Comparison of ENCODE assay signal across 17 mouse cellular contexts in genomic region chr11:101968311-101968710, GRCm38 (mm10). TPM values are rescaled to one million over a fixed set of nuclear protein-coding genes. Genes with fewer than 3 reads are reported as not detected.
A peak's percentile ranks its signal among the peaks of the same experiment; 100 is the strongest.
DNase-seq lines count a peak whose midpoint lies in the region; ATAC-seq lines count a peak whose summit lies in the region.
"Had no signal": no experiment of that assay in that cellular context is flagged by ENCODE, and none has a peak within 500 bp of the region (broad histone marks: within the 10 kb centered on the region; RNA-seq: fewer than 3 reads in every experiment).

No protein-coding gene starts in this region.

- H3K4me2 ChIP-seq in forebrain, embryonic 11.5 days (ENCODE audit: low read depth, low read length, severe bottlenecking): no peak overlapping the region
- H3K4me2 ChIP-seq in forebrain, embryonic 14.5 days (ENCODE audit: low read length): no peak overlapping the region
- no peak overlapping the region for H3K4me2 ChIP-seq in hindbrain, embryonic 11.5 days (replicated peaks; ENCODE audit: low read depth, low read length)
- H3K4me2 ChIP-seq in hindbrain, embryonic 13.5 days: no peak overlapping the region
- H3K4me2 ChIP-seq in neural tube, embryonic 12.5 days (replicated peaks): 0 out of 2 replicates have a peak overlapping the region, but pooled peaks have one; percentile 1
- H3K4me2 ChIP-seq in neural tube, embryonic 15.5 days: no peak overlapping the region
- H3K4me2 ChIP-seq: limb, embryonic 12.5 days had no signal

- no peak overlapping the region for H3K4me3 ChIP-seq in forebrain, embryonic 11.5 days (ENCODE audit: low read depth, low read length)
- H3K4me3 ChIP-seq in forebrain, embryonic 14.5 days (ENCODE audit: low read depth, low read length): no peak overlapping the region
- H3K4me3 ChIP-seq in hindbrain, embryonic 11.5 days (ENCODE audit: low read depth, low read length): no peak overlapping the region
- no peak overlapping the region for H3K4me3 ChIP-seq in hindbrain, embryonic 13.5 days
- H3K4me3 ChIP-seq in neural tube, embryonic 12.5 days: no peak overlapping the region
- no peak overlapping the region for H3K4me3 ChIP-seq in neural tube, embryonic 15.5 days (replicated peaks)
- H3K4me3 ChIP-seq: limb, embryonic 12.5 days had no signal

- no peaks in the 10 kb centered on the region for H3K36me3 ChIP-seq in forebrain, embryonic 11.5 days (ENCODE audit: control insufficient read depth, insufficient read depth, low read length)
- no peaks in the 10 kb centered on the region for H3K36me3 ChIP-seq in forebrain, embryonic 14.5 days (ENCODE audit: control insufficient read depth, insufficient read depth, low read length)
- no peaks in the 10 kb centered on the region for H3K36me3 ChIP-seq in hindbrain, embryonic 11.5 days (ENCODE audit: control insufficient read depth, insufficient read depth, low read length)
- H3K36me3 ChIP-seq in hindbrain, embryonic 13.5 days: no peaks in the 10 kb centered on the region
- H3K36me3 ChIP-seq in neural tube, embryonic 12.5 days: no peaks in the 10 kb centered on the region
- no peaks in the 10 kb centered on the region for H3K36me3 ChIP-seq in neural tube, embryonic 15.5 days
- H3K36me3 ChIP-seq: G1E; limb, embryonic 12.5 days had no signal

- H3K27me3 ChIP-seq in forebrain, embryonic 11.5 days (ENCODE audit: control insufficient read depth, insufficient read depth, low read length): peaks cover 34% of the 10 kb centered on the region
- H3K27me3 ChIP-seq in forebrain, embryonic 14.5 days (replicated peaks; ENCODE audit: control insufficient read depth, insufficient read depth, low read length): peaks cover 39% of the 10 kb centered on the region
- H3K27me3 ChIP-seq in hindbrain, embryonic 11.5 days (ENCODE audit: control insufficient read depth, insufficient read depth, low read length): peaks cover 32% of the 10 kb centered on the region
- H3K27me3 ChIP-seq in hindbrain, embryonic 13.5 days: peaks cover 50% of the 10 kb centered on the region
- peaks cover 47% of the 10 kb centered on the region for H3K27me3 ChIP-seq in neural tube, embryonic 12.5 days (replicated peaks)
- H3K27me3 ChIP-seq in neural tube, embryonic 15.5 days (replicated peaks): peaks cover 48% of the 10 kb centered on the region

- WGBS in forebrain, embryonic 11.5 days: 13% methylated on average over 7 of the region's 7 CpGs
- 11% methylated on average over 7 of the region's 7 CpGs for WGBS in forebrain, embryonic 14.5 days
- 8% methylated on average over 7 of the region's 7 CpGs for WGBS in hindbrain, embryonic 11.5 days
- WGBS in hindbrain, embryonic 13.5 days: 4% methylated on average over 7 of the region's 7 CpGs
- 4% methylated on average over 7 of the region's 7 CpGs for WGBS in neural tube, embryonic 12.5 days
- 8% methylated on average over 7 of the region's 7 CpGs for WGBS in neural tube, embryonic 15.5 days

- H3K9ac ChIP-seq in forebrain, embryonic 11.5 days (ENCODE audit: low read length): no peak overlapping the region
- H3K9ac ChIP-seq in forebrain, embryonic 14.5 days (ENCODE audit: low read length): no peak overlapping the region
- H3K9ac ChIP-seq in hindbrain, embryonic 11.5 days (ENCODE audit: low read depth, low read length): no peak overlapping the region
- H3K9ac ChIP-seq in hindbrain, embryonic 13.5 days: no peak overlapping the region; the same call in 1 of the 2 replicates
- H3K9ac ChIP-seq in neural tube, embryonic 12.5 days: no peak overlapping the region
- no peak overlapping the region for H3K9ac ChIP-seq in neural tube, embryonic 15.5 days (replicated peaks)
- H3K9ac ChIP-seq: limb, embryonic 12.5 days; liver, postnatal 0 days had no signal

- DNase-seq in forebrain, embryonic 11.5 days (ENCODE audit: low spot score): no peak
- no peak for DNase-seq in forebrain, embryonic 14.5 days (ENCODE audit: low spot score)
- DNase-seq in hindbrain, embryonic 11.5 days (ENCODE audit: low spot score): peak; percentile 30
- DNase-seq in neural tube, embryonic 10.5 days (ENCODE audit: extremely low spot score, low spot score): no peak
- no peak for DNase-seq in ovary, postnatal 10 days (ENCODE audit: low spot score)

- peaks cover 4% of the 10 kb centered on the region; the same call in 1 of the 2 replicates for H3K4me1 ChIP-seq in forebrain, embryonic 11.5 days (replicated peaks; ENCODE audit: control insufficient read depth, insufficient read depth, low read length)
- no peaks in the 10 kb centered on the region for H3K4me1 ChIP-seq in forebrain, embryonic 14.5 days (ENCODE audit: control insufficient read depth, insufficient read depth, low read length)
- H3K4me1 ChIP-seq in hindbrain, embryonic 11.5 days (replicated peaks; ENCODE audit: control insufficient read depth, insufficient read depth, low read length): peaks cover 7% of the 10 kb centered on the region; the same call in 1 of the 2 replicates
- peaks cover 32% of the 10 kb centered on the region for H3K4me1 ChIP-seq in hindbrain, embryonic 13.5 days (replicated peaks)
- peaks cover 41% of the 10 kb centered on the region for H3K4me1 ChIP-seq in neural tube, embryonic 12.5 days
- H3K4me1 ChIP-seq in neural tube, embryonic 15.5 days: peaks cover 32% of the 10 kb centered on the region

- no peaks in the 10 kb centered on the region for H3K9me3 ChIP-seq in forebrain, embryonic 11.5 days (ENCODE audit: control insufficient read depth, low read length)
- H3K9me3 ChIP-seq in forebrain, embryonic 14.5 days (replicated peaks; ENCODE audit: control insufficient read depth, low read length): no peaks in the 10 kb centered on the region
- no peaks in the 10 kb centered on the region for H3K9me3 ChIP-seq in hindbrain, embryonic 11.5 days (ENCODE audit: control insufficient read depth, low read length)
- no peaks in the 10 kb centered on the region for H3K9me3 ChIP-seq in hindbrain, embryonic 13.5 days
- H3K9me3 ChIP-seq in neural tube, embryonic 12.5 days: no peaks in the 10 kb centered on the region
- no peaks in the 10 kb centered on the region for H3K9me3 ChIP-seq in neural tube, embryonic 15.5 days (replicated peaks)
- H3K9me3 ChIP-seq: limb, embryonic 12.5 days had no signal

- H3K27ac ChIP-seq in forebrain, embryonic 11.5 days (ENCODE audit: low read depth, low read length): no peak overlapping the region
- H3K27ac ChIP-seq in forebrain, embryonic 14.5 days (ENCODE audit: low read depth, low read length): no peak overlapping the region
- no peak overlapping the region for H3K27ac ChIP-seq in hindbrain, embryonic 11.5 days (ENCODE audit: low read depth, low read length)
- H3K27ac ChIP-seq in hindbrain, embryonic 13.5 days: no peak overlapping the region
- H3K27ac ChIP-seq in neural tube, embryonic 12.5 days: no peak overlapping the region
- no peak overlapping the region for H3K27ac ChIP-seq in neural tube, embryonic 15.5 days (replicated peaks)
- H3K27ac ChIP-seq: limb, embryonic 12.5 days had no signal

- ATAC-seq in forebrain, embryonic 11.5 days (replicated peaks; ENCODE audit: low FRiP score): 0 out of 2 replicates have a peak, but pooled peaks have one; percentile 21
- ATAC-seq in forebrain, embryonic 14.5 days: no peak
- ATAC-seq in hindbrain, embryonic 11.5 days (ENCODE audit: low FRiP score): no peak
- no peak for ATAC-seq in hindbrain, embryonic 13.5 days (ENCODE audit: low FRiP score)
- no peak for ATAC-seq in neural tube, embryonic 12.5 days (ENCODE audit: low FRiP score, low read depth)
- 0 out of 2 replicates have a peak, but pooled peaks have one; percentile 18 for ATAC-seq in neural tube, embryonic 15.5 days (ENCODE audit: low FRiP score)

RNA-seq across cellular contexts. Expression of gene Sost, which starts 1.5 kb away (rescaled TPM):
- not detected in 2 replicates for polyA plus RNA-seq in forebrain, embryonic 11.5 days (2014; fragmentation: Nextera tagmentation; extraction: Ambion mirVana)
- not detected in 2 replicates for polyA plus RNA-seq in forebrain, embryonic 14.5 days (2014; fragmentation: Nextera tagmentation; extraction: Ambion mirVana)
- 0.11 and 0.31 TPM in 2 replicates for polyA plus RNA-seq in hindbrain, embryonic 11.5 days (2014; fragmentation: Nextera tagmentation; extraction: Ambion mirVana)
- 0.42 TPM in 1 of 2 replicates, not detected in the other for polyA plus RNA-seq in hindbrain, embryonic 13.5 days (2015; fragmentation: Nextera tagmentation; extraction: Ambion mirVana)
- polyA plus RNA-seq in neural tube, embryonic 12.5 days (2016; fragmentation: Nextera tagmentation; extraction: Ambion mirVana): 0.20 and 0.22 TPM in 2 replicates
- polyA plus RNA-seq in neural tube, embryonic 15.5 days (2015; fragmentation: Nextera tagmentation; extraction: Ambion mirVana): 0.23 TPM in 1 of 2 replicates, not detected in the other
- polyA plus RNA-seq: G1E; large intestine, adult 2 months; liver, postnatal 0 days; neural tube, embryonic 14.5 days had no signal

RNA-seq across cellular contexts. Expression of gene Cfap97d1, which starts 15.8 kb away (rescaled TPM):
- not detected in 2 replicates for polyA plus RNA-seq in forebrain, embryonic 11.5 days (2014; fragmentation: Nextera tagmentation; extraction: Ambion mirVana)
- polyA plus RNA-seq in forebrain, embryonic 14.5 days (2014; fragmentation: Nextera tagmentation; extraction: Ambion mirVana): not detected in 2 replicates
- not detected in 2 replicates for polyA plus RNA-seq in hindbrain, embryonic 11.5 days (2014; fragmentation: Nextera tagmentation; extraction: Ambion mirVana)
- polyA plus RNA-seq in hindbrain, embryonic 13.5 days (2015; fragmentation: Nextera tagmentation; extraction: Ambion mirVana): not detected in 2 replicates
- not detected in 2 replicates for polyA plus RNA-seq in neural tube, embryonic 12.5 days (2016; fragmentation: Nextera tagmentation; extraction: Ambion mirVana)
- not detected in 2 replicates for polyA plus RNA-seq in neural tube, embryonic 15.5 days (2015; fragmentation: Nextera tagmentation; extraction: Ambion mirVana)
- polyA plus RNA-seq: C2C12; cortical plate, adult 2 months; G1E; large intestine, adult 2 months; limb, embryonic 12.5 days; liver, postnatal 0 days; midbrain, postnatal 0 days; neural tube, embryonic 14.5 days; urinary bladder, adult 2 months had no signal

RNA-seq across cellular contexts. Expression of gene Dusp3, which starts 18.5 kb away (rescaled TPM):
- polyA plus RNA-seq in forebrain, embryonic 11.5 days (2014; fragmentation: Nextera tagmentation; extraction: Ambion mirVana): 10.4 and 11.6 TPM in 2 replicates
- polyA plus RNA-seq in forebrain, embryonic 14.5 days (2014; fragmentation: Nextera tagmentation; extraction: Ambion mirVana): 10.4 and 12.2 TPM in 2 replicates
- 11.4 and 12.1 TPM in 2 replicates for polyA plus RNA-seq in hindbrain, embryonic 11.5 days (2014; fragmentation: Nextera tagmentation; extraction: Ambion mirVana)
- polyA plus RNA-seq in hindbrain, embryonic 13.5 days (2015; fragmentation: Nextera tagmentation; extraction: Ambion mirVana): 15.4 and 16.0 TPM in 2 replicates
- polyA plus RNA-seq in neural tube, embryonic 12.5 days (2016; fragmentation: Nextera tagmentation; extraction: Ambion mirVana): 13.0 and 15.6 TPM in 2 replicates
- 26.4 and 28.9 TPM in 2 replicates for polyA plus RNA-seq in neural tube, embryonic 15.5 days (2015; fragmentation: Nextera tagmentation; extraction: Ambion mirVana)

RNA-seq across cellular contexts. Expression of gene Mpp3, which starts 60.0 kb away (rescaled TPM):
- 22.1 and 24.1 TPM in 2 replicates for polyA plus RNA-seq in forebrain, embryonic 11.5 days (2014; fragmentation: Nextera tagmentation; extraction: Ambion mirVana)
- 34.2 and 39.6 TPM in 2 replicates for polyA plus RNA-seq in forebrain, embryonic 14.5 days (2014; fragmentation: Nextera tagmentation; extraction: Ambion mirVana)
- polyA plus RNA-seq in hindbrain, embryonic 11.5 days (2014; fragmentation: Nextera tagmentation; extraction: Ambion mirVana): 23.3 and 26.5 TPM in 2 replicates
- 43.5 and 45.9 TPM in 2 replicates for polyA plus RNA-seq in hindbrain, embryonic 13.5 days (2015; fragmentation: Nextera tagmentation; extraction: Ambion mirVana)
- 45.2 and 47.2 TPM in 2 replicates for polyA plus RNA-seq in neural tube, embryonic 12.5 days (2016; fragmentation: Nextera tagmentation; extraction: Ambion mirVana)
- polyA plus RNA-seq in neural tube, embryonic 15.5 days (2015; fragmentation: Nextera tagmentation; extraction: Ambion mirVana): 49.6 and 56.6 TPM in 2 replicates
- polyA plus RNA-seq: G1E had no signal

Comparison
In these comparisons a context has a peak if more than half of its experiments do, and no peak if none do; other contexts are left out.
1. ATAC-seq: peak in forebrain, embryonic 11.5 days (single experiment) and neural tube, embryonic 15.5 days (single experiment); none in forebrain, embryonic 14.5 days (single experiment), hindbrain, embryonic 11.5 days (single experiment), hindbrain, embryonic 13.5 days (single experiment) and neural tube, embryonic 12.5 days (single experiment).